Mouse (Mus musculus) lung, adult 2 months (tissue): ENCODE measurements around the gene Rbm4. TPM values are rescaled to one million over a fixed set of nuclear protein-coding genes. Genes with fewer than 3 reads are reported as not detected.

Experiments used
- DNase-seq: peaks from one replicate; pipeline ENCODE4 v3.0.0; 2022
- H3K4me1 ChIP-seq: fragments of 200-500 bp; 2 replicates; pipeline ENCODE4 v1.6.1; 2011; ENCODE audit warnings: low read length; ENCODE audit not compliant: control insufficient read depth, insufficient read depth
- H3K4me3 ChIP-seq: fragments of 200-500 bp; replicated peaks from 2 replicates; pipeline ENCODE3; 2011; ENCODE audit warnings: low read depth, mild to moderate bottlenecking, control low read depth, low read length; ENCODE audit errors: extremely low read depth
- CTCF ChIP-seq: fragments of 200-500 bp; IDR thresholded peaks from 2 replicates; pipeline ENCODE4 v1.5.1; 2011; ENCODE audit warnings: mild to moderate bottlenecking, low read length, control low read depth; ENCODE audit not compliant: insufficient read depth
- POLR2A ChIP-seq: fragments of 200-500 bp; IDR thresholded peaks from 2 replicates; pipeline ENCODE4 v1.6.1; 2011; ENCODE audit warnings: low read depth, mild to moderate bottlenecking, control low read depth, low read length, borderline replicate concordance; ENCODE audit errors: extremely low read depth
- WGBS: fragments of 180-500 bp; shearing (Covaris S2); methylation state at CpG from one replicate; pipeline ENCODE4 v1.1.7; 2018; 5-methylcytosine and 5-hydroxymethylcytosine counted together
- polyA plus RNA-seq: library from polyadenylated mRNA; depleted of rRNA; stranded (reverse); fragments of >200 nt; gene quantifications from 2 replicates; pipeline ENCODE4 v1.2.3, GENCODE M21; 2012; rRNA removed

The Rbm4 gene
- polyA plus RNA-seq, 1 experiment, result 36.1 TPM

- no peak for DNase-seq
- 50% methylated on average over 9 of the region's 9 CpGs for WGBS
- no peaks in the 10 kb centered on the region for H3K4me1 ChIP-seq
- TF ChIP-seq POLR2A (no peak), CTCF (no peak)
- no peak overlapping the region for H3K4me3 ChIP-seq
Measured at GRCm38 (mm10) chr19:4745057-4745456, 48.6 kb downstream of the Rbm4 start.

DNA sequence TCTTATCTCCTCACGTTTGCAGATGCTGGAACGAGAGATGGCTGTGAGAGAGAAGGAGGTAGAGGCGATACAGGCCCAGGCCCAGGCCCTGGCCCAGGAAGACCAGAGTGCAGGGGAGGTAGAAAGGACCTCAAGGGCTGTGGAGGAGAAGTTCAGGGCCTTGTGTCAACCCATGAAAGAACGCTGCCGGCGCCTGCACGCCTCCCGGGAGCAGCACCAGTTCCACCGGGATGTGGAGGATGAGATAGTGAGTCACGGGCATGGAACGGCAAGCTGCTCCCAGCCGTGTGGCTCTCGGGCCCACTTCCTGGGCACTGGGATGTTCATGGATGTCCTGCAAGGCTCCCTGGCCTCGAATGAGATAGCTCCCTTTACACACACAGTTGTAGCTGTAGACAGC lies 49.7 kb downstream of the Rbm4 start:
- WGBS, result 75% methylated on average over 14 of the region's 14 CpGs
- TF ChIP-seq CTCF, result no peak
- TF ChIP-seq POLR2A, result no peak
- no peaks in the 10 kb centered on the region for H3K4me1 ChIP-seq
- no peak overlapping the region for H3K4me3 ChIP-seq
- DNase-seq, result no peak

- H3K4me1 ChIP-seq, result no peaks in the 10 kb centered on the region
- DNase-seq, result no peak
- 44% methylated on average over 5 of the region's 5 CpGs for WGBS
- TF ChIP-seq POLR2A (no peak), CTCF (no peak; the same call in 1 of the 2 replicates)
- H3K4me3 ChIP-seq, result no peak overlapping the region
Measured at GRCm38 (mm10) chr19:4743524-4743923, 50.2 kb downstream of the Rbm4 start.

- WGBS, result 89% methylated on average over 6 of the region's 6 CpGs
- no peak for DNase-seq
- TF ChIP-seq CTCF (no peak), POLR2A (no peak)
- no peak overlapping the region for H3K4me3 ChIP-seq
- no peaks in the 10 kb centered on the region for H3K4me1 ChIP-seq
Measured at GRCm38 (mm10) chr19:4742229-4742628, 51.5 kb downstream of the Rbm4 start.

DNA sequence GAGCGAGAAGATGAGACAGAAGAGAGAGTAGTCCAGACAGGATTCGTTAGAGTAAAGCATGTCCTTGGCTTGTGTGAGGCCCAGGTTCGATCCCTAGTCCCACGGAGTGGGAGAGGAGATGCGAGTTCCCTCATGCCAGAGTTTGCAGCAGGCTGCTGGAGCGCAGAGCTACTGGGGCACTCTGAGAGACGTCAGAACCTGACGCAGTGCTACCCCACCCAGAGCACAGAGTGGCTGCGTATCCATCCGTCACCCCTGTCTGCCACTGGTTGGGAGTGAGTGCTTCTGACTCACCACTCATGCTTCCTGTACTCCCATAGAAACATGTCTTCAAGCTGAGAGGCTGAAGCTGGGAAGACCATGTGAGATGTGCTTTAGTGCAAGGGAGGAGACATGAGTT lies 52.2 kb downstream of the Rbm4 start:
- DNase-seq, result no peak
- 71% methylated on average over 10 of the region's 10 CpGs for WGBS

DNA sequence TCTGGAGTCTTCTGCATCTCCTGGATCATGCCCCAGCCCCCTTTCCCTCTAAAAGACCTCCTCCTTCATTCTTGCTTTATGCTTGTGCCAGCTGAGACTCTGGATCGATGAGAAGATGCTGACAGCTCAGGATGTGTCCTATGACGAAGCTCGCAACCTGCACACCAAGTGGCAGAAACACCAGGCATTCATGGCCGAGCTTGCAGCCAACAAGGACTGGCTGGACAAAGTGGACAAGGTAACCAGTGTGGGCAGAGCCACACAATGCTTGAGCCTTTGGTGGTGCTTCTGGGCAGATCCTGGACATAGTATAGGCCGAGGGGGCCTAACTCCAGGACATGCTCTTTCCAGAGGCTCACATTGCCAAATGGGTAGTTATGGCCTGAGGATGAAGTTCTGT lies 53.9 kb downstream of the Rbm4 start:
- TF ChIP-seq CTCF, result no peak
- TF ChIP-seq POLR2A, result no peak
- DNase-seq, result no peak
- WGBS, result 87% methylated on average over 5 of the region's 5 CpGs

More for the DNA sequence above, 52.2 kb downstream of the Rbm4 start:
- Histone ChIP-seq H3K4me3 (no peak overlapping the region), H3K4me1 (no peaks in the 10 kb centered on the region)
- no peak for TF ChIP-seq POLR2A
- no peak for TF ChIP-seq CTCF

DNA sequence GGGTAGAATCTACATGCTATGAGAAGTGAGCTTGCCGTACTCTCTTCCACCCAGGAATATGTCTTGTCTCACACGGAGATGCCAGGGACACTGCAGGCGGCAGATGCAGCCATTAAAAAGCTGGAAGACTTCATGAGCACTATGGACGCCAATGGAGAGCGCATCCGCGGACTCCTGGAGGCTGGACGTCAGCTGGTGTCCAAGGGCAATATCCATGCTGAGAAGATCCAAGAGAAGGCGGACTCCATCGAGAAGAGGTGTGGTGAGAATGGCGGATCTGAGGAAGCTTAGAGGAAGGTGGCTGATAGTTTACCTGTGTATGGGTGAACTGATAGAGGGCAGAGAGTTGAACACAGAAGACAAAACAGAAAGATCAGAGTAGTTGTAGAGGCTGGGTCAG lies 54.6 kb downstream of the Rbm4 start:
- Histone ChIP-seq H3K4me3 (no peak overlapping the region), H3K4me1 (no peaks in the 10 kb centered on the region)
- no peak for DNase-seq
- WGBS, result 94% methylated on average over 11 of the region's 11 CpGs
- TF ChIP-seq CTCF, result no peak
- no peak for TF ChIP-seq POLR2A

More for the DNA sequence above, 53.9 kb downstream of the Rbm4 start:
- H3K4me3 ChIP-seq, result no peak overlapping the region
- H3K4me1 ChIP-seq, result no peaks in the 10 kb centered on the region

DNA sequence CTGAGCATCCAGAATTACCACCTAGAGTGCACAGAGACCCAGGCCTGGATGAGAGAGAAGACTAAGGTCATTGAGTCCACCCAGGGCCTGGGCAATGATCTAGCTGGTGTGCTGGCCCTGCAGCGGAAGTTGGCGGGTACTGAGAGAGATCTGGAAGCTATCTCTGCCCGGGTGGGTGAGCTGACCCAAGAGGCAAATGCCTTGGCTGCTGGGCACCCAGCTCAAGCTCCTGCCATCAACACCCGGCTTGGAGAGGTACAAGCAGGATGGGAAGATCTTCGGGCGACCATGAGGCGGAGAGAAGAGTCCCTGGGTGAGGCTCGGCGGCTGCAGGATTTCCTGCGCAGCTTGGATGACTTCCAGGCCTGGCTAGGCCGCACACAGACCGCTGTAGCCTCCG lies 55.8 kb downstream of the Rbm4 start:
- H3K4me3 ChIP-seq, result no peak overlapping the region
- no peak for TF ChIP-seq CTCF
- no peak for TF ChIP-seq POLR2A
- 58% methylated on average over 13 of the region's 13 CpGs for WGBS
- H3K4me1 ChIP-seq, result no peaks in the 10 kb centered on the region
- DNase-seq, result no peak

Other genes starting within 250 kb of the Rbm4 start
- 24.6 and 28.8 TPM in 2 replicates for gene Lrfn4, start 178.2 kb downstream of the Rbm4 start, polyA plus RNA-seq
- 86.2 and 98.0 TPM in 2 replicates for gene Rce1, start 168.3 kb downstream of the Rbm4 start, polyA plus RNA-seq
- 0.20 and 0.65 TPM in 2 replicates for gene Gm960, start 95.2 kb downstream of the Rbm4 start, polyA plus RNA-seq
- 1.3 and 4.4 TPM in 2 replicates for gene Sptbn2, start 82.7 kb downstream of the Rbm4 start, polyA plus RNA-seq
- gene Rbm4b, start 37.4 kb downstream of the Rbm4 start, polyA plus RNA-seq, result 6.8 and 7.6 TPM in 2 replicates
- gene Gm21992, start 17.7 kb upstream of the Rbm4 start, polyA plus RNA-seq, result 7.6 and 13.5 TPM in 2 replicates
- 42.4 and 52.1 TPM in 2 replicates for gene Rbm14, start 17.7 kb upstream of the Rbm4 start, polyA plus RNA-seq
- 32.5 and 44.7 TPM in 2 replicates for gene Ccs, start 45.4 kb upstream of the Rbm4 start, polyA plus RNA-seq
- gene Ccdc87, start 45.5 kb upstream of the Rbm4 start, polyA plus RNA-seq, result 0.33 and 0.46 TPM in 2 replicates
- 48.7 and 76.1 TPM in 2 replicates for gene Ctsf, start 61.2 kb upstream of the Rbm4 start, polyA plus RNA-seq
- gene Actn3, start 84.0 kb upstream of the Rbm4 start, polyA plus RNA-seq, result 0.44 and 22.2 TPM in 2 replicates
- gene Zdhhc24, start 84.8 kb upstream of the Rbm4 start, polyA plus RNA-seq, result 22.3 and 23.6 TPM in 2 replicates
- gene Bbs1, start 112.7 kb upstream of the Rbm4 start, polyA plus RNA-seq, result 7.5 and 9.0 TPM in 2 replicates
- gene Dpp3, start 134.4 kb upstream of the Rbm4 start, polyA plus RNA-seq, result 70.3 and 89.2 TPM in 2 replicates
- gene Peli3, start 149.2 kb upstream of the Rbm4 start, polyA plus RNA-seq, result 5.5 and 5.8 TPM in 2 replicates
- 19.5 and 20.5 TPM in 2 replicates for gene Mrpl11, start 168.2 kb upstream of the Rbm4 start, polyA plus RNA-seq
- 0.54 and 0.93 TPM in 2 replicates for gene Npas4, start 196.4 kb upstream of the Rbm4 start, polyA plus RNA-seq
- gene Slc29a2, start 230.0 kb upstream of the Rbm4 start, polyA plus RNA-seq, result 4.3 and 5.9 TPM in 2 replicates
- 38.0 and 38.7 TPM in 2 replicates for gene B4gat1, start 244.9 kb upstream of the Rbm4 start, polyA plus RNA-seq
- 0.58 and 0.78 TPM in 2 replicates for gene AC124502.3, start 245.0 kb upstream of the Rbm4 start, polyA plus RNA-seq
- 36.3 and 40.4 TPM in 2 replicates for gene Brms1, start 247.5 kb upstream of the Rbm4 start, polyA plus RNA-seq